Mouse (Mus musculus): ENCODE results near the gene Mrgprh.

GRCm38 (mm10) chr17:12865407-12865806, 10.4 kb upstream of the Mrgprh start:
- TF ChIP-seq POLR2A (IDR thresholded peaks at IDR 0.05; ENCODE audit: borderline replicate concordance, extremely low read depth, low read depth, low read length) = no peak
- TF ChIP-seq CTCF (IDR thresholded peaks at IDR 0.05; ENCODE audit: insufficient read depth, low read length) = no peak

Data from lung, adult 2 months (tissue).